Mouse (Mus musculus): ENCODE measurements around the gene Pdpn.

DNA sequence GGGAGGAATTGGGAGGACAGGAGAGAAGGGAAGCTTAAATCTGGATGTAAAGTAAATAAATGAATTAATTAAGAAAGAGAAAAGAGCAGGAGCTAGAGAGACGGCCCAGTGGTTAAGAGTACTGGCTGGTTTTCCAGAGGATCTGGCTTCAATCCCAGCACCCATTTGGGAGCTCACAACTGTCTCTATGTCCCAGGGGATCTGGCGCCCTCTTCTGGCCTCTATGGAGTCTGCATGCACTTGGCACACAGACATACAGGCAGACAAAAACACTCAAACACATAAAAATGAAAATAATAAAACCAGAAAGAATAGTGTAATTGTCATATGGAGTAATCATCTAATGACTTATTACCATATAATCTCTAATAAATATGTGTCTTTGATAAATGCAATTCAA lies 12.0 kb upstream of the Pdpn start:
- no peak for TF ChIP-seq POLR2A (IDR thresholded peaks at IDR 0.05; ENCODE audit: extremely low read depth, insufficient read depth, low read length)
- peak; percentile 74 for TF ChIP-seq CTCF (IDR thresholded peaks at IDR 0.05; ENCODE audit: low read depth, low read length)

All from liver, adult 2 months (tissue).